Mouse (Mus musculus) left cerebral cortex, postnatal 14 days (tissue): ENCODE data around the gene Sim1. TPM values are rescaled to one million over a fixed set of nuclear protein-coding genes. Genes with fewer than 3 reads are reported as not detected.

ENCODE experiments used
- DNase-seq, 2 experiments: peaks; one replicate each; pipeline ENCODE4 v3.0.0; 2021 to 2022; ENCODE audit warnings: low spot score in 2 of 2, mixed read lengths in 1 of 2
- intact Hi-C: fragments of 180-260 bp; cut with DNase I; formaldehyde crosslinking; loops from one replicate; pipeline ENCODE4 v1.15.1; 2025
- total RNA-seq, 2 experiments: library from RNA; stranded (reverse); gene quantifications; 2 replicates each; pipeline ENCODE4 v1.2.3; 2021

Gene Sim1
- total RNA-seq, 2 experiments from 2014 or later: 0.38 TPM; not detected in 1

DNA sequence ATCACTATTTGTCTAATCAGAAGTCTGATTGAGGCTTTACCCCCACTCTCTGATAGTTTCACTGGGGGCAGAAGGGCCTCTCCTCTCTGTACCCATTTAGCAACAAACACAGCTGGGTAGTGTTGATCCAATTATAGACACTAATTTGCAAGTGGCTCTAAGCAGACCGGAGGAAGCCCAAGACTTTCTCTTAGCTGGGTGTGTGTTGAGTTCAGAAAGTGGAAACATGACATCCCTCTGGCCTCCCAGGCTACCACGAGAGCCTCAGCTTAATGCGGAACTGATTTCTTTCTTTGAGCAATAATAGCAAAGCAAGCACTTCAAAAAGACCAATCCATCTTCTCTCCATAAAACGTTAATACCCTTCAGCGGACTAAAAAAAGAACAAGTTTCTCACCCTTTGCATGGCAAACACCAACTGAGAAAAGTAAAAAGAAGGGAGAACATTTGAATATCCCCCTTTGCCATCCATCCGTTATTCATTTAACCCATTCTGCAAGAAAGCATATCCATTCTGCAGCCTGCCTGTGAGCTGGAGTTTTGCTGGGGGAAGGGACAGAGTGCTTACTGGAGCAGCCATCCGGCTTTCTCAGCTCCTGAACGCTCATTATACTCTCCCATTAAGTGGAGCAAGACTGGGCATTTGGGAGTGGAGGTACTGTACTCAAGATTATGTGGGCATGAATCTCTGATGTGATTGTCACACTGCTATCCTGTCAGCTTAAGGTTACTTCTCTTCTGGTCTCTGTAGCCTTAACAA lies 117.0 kb downstream of the Sim1 start:
- intact Hi-C loops: no loop called here
- no peak for DNase-seq

DNA sequence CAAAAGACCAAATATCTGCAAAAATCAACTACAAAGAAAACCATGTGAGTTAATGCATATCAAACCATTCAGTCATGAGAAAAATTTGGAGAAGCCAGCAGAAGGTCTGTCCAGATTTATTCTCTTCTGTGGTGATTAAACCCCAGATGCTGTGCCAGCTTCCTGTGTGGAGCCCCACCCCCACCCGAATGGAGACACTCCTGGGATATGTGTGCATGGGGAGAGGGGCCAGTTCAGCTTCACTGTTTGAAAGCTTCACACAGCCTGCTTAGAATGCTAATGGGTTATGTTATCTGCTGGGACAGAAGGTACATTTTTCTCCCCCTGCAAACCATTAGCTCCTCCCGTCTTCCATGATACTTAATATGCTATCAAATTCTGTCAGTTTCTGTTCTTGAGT lies 120.3 kb downstream of the Sim1 start:
- DNase-seq: no peak
- intact Hi-C loops: no loop called here

DNA sequence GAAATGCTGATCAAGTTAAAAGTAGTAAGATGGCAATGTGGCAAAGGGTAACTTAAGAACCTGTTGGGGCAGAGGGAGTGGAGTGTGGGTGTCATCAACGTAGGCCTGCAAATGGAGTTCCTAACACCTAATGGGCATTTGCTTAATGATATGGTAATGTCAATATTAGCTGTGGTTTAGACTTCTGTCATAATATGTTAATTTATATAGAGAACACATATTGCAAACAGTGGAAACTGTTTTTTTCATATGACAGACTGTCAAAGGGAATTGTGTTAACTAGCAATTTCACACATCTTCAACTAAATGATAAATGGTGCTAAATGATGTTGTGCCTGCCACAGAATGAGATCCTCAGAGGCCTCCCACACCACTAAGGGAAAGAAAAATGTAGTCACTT lies 120.8 kb downstream of the Sim1 start:
- intact Hi-C loops: no loop called here

DNA sequence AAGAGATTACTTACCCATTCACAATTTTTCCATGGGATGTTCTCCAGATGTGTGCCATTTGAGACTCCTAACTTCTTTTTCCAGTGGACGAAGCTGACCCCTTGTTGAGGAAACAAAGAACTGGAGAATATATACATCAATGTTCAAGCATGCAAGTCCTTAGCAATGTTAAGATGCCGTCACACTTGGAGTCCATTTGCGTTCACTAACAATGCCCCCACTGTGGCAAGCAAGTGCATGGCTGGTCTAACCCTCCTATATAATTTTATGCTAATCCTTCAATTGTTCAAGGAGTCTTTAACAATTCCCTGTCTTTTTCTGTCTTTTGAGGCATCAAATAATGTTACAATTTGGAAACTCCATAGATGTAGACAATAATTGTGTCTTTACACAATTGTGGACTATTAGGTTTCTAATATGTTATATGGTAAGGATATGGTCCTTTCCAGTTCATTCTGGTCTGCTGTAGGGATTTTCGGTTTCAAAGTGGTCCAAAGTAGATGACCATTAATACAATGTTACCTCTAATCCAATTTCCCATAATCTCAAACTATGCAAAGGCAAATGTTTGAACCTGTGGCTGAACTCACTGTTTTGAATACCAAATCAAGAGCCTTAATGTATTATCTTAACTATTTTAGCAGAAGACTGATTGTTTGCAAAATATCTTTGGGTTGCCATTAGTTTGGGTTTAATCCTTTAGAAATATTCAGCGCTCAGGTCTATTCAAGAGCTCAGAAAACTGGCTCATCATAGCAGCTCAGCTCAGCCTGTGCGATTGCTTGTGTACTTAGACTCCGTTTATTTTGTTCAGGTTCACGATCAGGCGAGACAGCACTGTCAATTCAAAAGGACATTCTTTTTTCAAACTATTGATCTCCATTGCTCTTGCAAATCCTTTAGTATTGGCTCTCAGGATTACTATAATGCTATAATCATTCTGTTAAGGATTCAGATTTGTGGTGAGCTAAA lies 129.0 kb downstream of the Sim1 start:
- intact Hi-C loops: no loop called here

More for the DNA sequence above, 120.8 kb downstream of the Sim1 start:
- no peak for DNase-seq

More for the DNA sequence above, 129.0 kb downstream of the Sim1 start:
- no peak for DNase-seq
